Mouse (Mus musculus) retina, postnatal 7 days (tissue): Measurements from ENCODE around the gene Sh3bgrl.

Experiments
- DNase-seq: peaks from one replicate; pipeline ENCODE4 v3.0.0-alpha.2; 2012; ENCODE audit warnings: low read depth, low spot score

The Sh3bgrl gene

GRCm38 (mm10) chrX:109238163-109238562, 143.0 kb downstream of the Sh3bgrl start:
- no peak for DNase-seq
